In the genomic region with DNA sequence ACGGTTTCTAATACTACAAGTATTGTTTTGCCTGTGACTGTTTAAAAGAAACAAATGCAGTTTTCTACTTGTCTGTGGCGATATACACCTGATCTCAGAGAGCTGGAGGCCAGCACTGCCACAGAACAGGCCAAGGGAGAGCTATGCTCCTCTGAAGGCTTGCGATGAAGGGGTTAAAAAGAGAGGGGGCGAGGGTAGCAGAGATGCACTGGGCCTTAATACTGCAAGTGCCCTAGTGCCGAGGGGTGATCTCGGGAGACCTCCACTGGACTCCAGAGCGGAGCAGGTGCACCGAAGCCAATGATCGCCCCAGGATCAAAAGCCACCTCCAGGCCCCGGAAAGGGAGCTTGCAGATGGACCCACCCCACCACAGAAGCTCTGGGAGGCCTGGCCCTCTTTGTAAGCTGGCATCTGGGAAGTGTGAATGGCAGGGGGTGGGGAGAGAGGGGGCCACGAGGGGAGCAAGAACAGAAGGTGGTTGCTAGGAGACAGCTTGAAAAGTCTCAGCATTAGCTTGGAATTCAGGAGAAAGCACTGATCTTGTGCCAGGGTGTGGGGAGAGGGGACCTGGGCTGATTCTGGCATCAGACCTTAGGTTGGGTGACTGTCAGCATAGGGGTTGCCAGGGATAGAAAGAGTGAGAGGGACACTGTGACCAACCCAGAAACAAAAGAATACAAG, we compare ENCODE assay signal across 11 mouse cellular contexts. TPM values are rescaled to one million over a fixed set of nuclear protein-coding genes. Genes with fewer than 3 reads are reported as not detected.
A peak's percentile ranks its signal among the peaks of the same experiment; 100 is the strongest.
DNase-seq lines count a peak whose midpoint lies in the region; ATAC-seq and TF ChIP-seq lines count a peak whose summit lies in the region.
"Had no signal": no experiment of that assay in that cellular context is flagged by ENCODE, and none has a peak within 500 bp of the region (broad histone marks: within the 10 kb centered on the region; RNA-seq: fewer than 3 reads in every experiment).

No protein-coding gene starts in this region.

- H3K4me1 ChIP-seq in embryonic facial prominence, embryonic 14.5 days (ENCODE audit: control insufficient read depth, insufficient read depth, low read length): no peaks in the 10 kb centered on the region; the same call in 1 of the 2 replicates
- H3K4me1 ChIP-seq in hindbrain, postnatal 0 days (ENCODE audit: insufficient read depth, low read length): peaks cover 10% of the 10 kb centered on the region
- H3K4me1 ChIP-seq in midbrain, embryonic 14.5 days (ENCODE audit: control insufficient read depth, insufficient read depth, low read length): peaks cover 27% of the 10 kb centered on the region
- H3K4me1 ChIP-seq: limb, embryonic 15.5 days had no signal

- no peak overlapping the region for H3K4me2 ChIP-seq in embryonic facial prominence, embryonic 14.5 days (ENCODE audit: low read depth, low read length)
- H3K4me2 ChIP-seq in hindbrain, postnatal 0 days (ENCODE audit: low read depth, low read length): no peak overlapping the region
- 0 out of 2 replicates have a peak overlapping the region, but pooled peaks have one; percentile 10 for H3K4me2 ChIP-seq in midbrain, embryonic 14.5 days (ENCODE audit: low read length)
- H3K4me2 ChIP-seq: limb, embryonic 15.5 days had no signal

- WGBS in embryonic facial prominence, embryonic 14.5 days: 59% methylated on average over 11 of the region's 11 CpGs
- 13% methylated on average over 11 of the region's 11 CpGs for WGBS in hindbrain, postnatal 0 days
- 10% methylated on average over 11 of the region's 11 CpGs for WGBS in midbrain, embryonic 14.5 days

- peak; percentile 68 for ATAC-seq in embryonic facial prominence, embryonic 14.5 days (ENCODE audit: low read depth)
- peak; percentile 91 for ATAC-seq in hindbrain, postnatal 0 days
- peak; percentile 89 for ATAC-seq in midbrain, embryonic 14.5 days (ENCODE audit: low FRiP score, low TSS enrichment)
- no peak for ATAC-seq in megakaryocyte-erythroid progenitor cell, adult 5-6 weeks (replicated peaks; ENCODE audit: low FRiP score, low TSS enrichment, poor library complexity, severe bottlenecking)

- H3K9me3 ChIP-seq in embryonic facial prominence, embryonic 14.5 days (ENCODE audit: control insufficient read depth, low read length): no peaks in the 10 kb centered on the region
- no peaks in the 10 kb centered on the region for H3K9me3 ChIP-seq in hindbrain, postnatal 0 days (ENCODE audit: low read length)
- no peaks in the 10 kb centered on the region for H3K9me3 ChIP-seq in midbrain, embryonic 14.5 days (ENCODE audit: control insufficient read depth, low read length)
- H3K9me3 ChIP-seq: limb, embryonic 15.5 days had no signal

- TF ChIP-seq CTCF in hindbrain, postnatal 0 days (IDR thresholded peaks at IDR 0.05; ENCODE audit: low read depth): no peak

- H3K36me3 ChIP-seq in embryonic facial prominence, embryonic 14.5 days (ENCODE audit: control insufficient read depth, insufficient read depth, low read length): 0 out of 2 replicates have a peak, but pooled peaks cover 4% of the 10 kb centered on the region
- H3K36me3 ChIP-seq in hindbrain, postnatal 0 days (ENCODE audit: insufficient read depth, low read length): 0 out of 2 replicates have a peak, but pooled peaks cover 8% of the 10 kb centered on the region
- H3K36me3 ChIP-seq in midbrain, embryonic 14.5 days (ENCODE audit: control insufficient read depth, insufficient read depth, low read length): no peaks in the 10 kb centered on the region; the same call in none of the 2 replicates
- H3K36me3 ChIP-seq: limb, embryonic 15.5 days had no signal

- no peak overlapping the region for H3K4me3 ChIP-seq in embryonic facial prominence, embryonic 14.5 days (ENCODE audit: low read depth, low read length)
- no peak overlapping the region for H3K4me3 ChIP-seq in hindbrain, postnatal 0 days (ENCODE audit: low read length)
- H3K4me3 ChIP-seq in midbrain, embryonic 14.5 days (replicated peaks; ENCODE audit: low read depth, low read length): no peak overlapping the region
- H3K4me3 ChIP-seq: limb, embryonic 15.5 days had no signal

- H3K9ac ChIP-seq in embryonic facial prominence, embryonic 14.5 days (ENCODE audit: low read depth, low read length): no peak overlapping the region
- no peak overlapping the region; the same call in 1 of the 2 replicates for H3K9ac ChIP-seq in hindbrain, postnatal 0 days (replicated peaks; ENCODE audit: low read length)
- no peak overlapping the region for H3K9ac ChIP-seq in midbrain, embryonic 14.5 days (replicated peaks; ENCODE audit: low read length)
- H3K9ac ChIP-seq: limb, embryonic 15.5 days had no signal

- no peaks in the 10 kb centered on the region for H3K27me3 ChIP-seq in embryonic facial prominence, embryonic 14.5 days (replicated peaks; ENCODE audit: control insufficient read depth, insufficient read depth, low read length)
- H3K27me3 ChIP-seq in hindbrain, postnatal 0 days (ENCODE audit: insufficient read depth, low read length): no peaks in the 10 kb centered on the region
- no peaks in the 10 kb centered on the region for H3K27me3 ChIP-seq in midbrain, embryonic 14.5 days (ENCODE audit: control insufficient read depth, insufficient read depth, low read length)
- H3K27me3 ChIP-seq: limb, embryonic 15.5 days had no signal

- DNase-seq in Muller cell, postnatal 12 days (ENCODE audit: inconsistent ontology term): peak; percentile 82
- DNase-seq in embryonic facial prominence, embryonic 14.5 days (ENCODE audit: low spot score): peak; percentile 44
- DNase-seq in hindbrain, postnatal 0 days (ENCODE audit: low spot score): peak; percentile 90
- DNase-seq in midbrain, embryonic 14.5 days: peak; percentile 88
- no peak for DNase-seq in lung, postnatal 10 days
- DNase-seq in spleen, postnatal 10 days (ENCODE audit: low spot score in 2 of 2): no peak
- no peak for DNase-seq in thymus, postnatal 4 days
- DNase-seq: adrenal gland, postnatal 36 days; gastrocnemius, postnatal 36 days had no signal

- no peak overlapping the region; the same call in 1 of the 2 replicates for H3K27ac ChIP-seq in embryonic facial prominence, embryonic 14.5 days (replicated peaks; ENCODE audit: low read depth, low read length)
- peak overlapping the region; percentile 82 for H3K27ac ChIP-seq in hindbrain, postnatal 0 days
- peak overlapping the region; percentile 82 for H3K27ac ChIP-seq in midbrain, embryonic 14.5 days (replicated peaks; ENCODE audit: low read depth, low read length)
- H3K27ac ChIP-seq: limb, embryonic 15.5 days had no signal

RNA-seq across cellular contexts. Expression of a gene that starts 22.2 kb away (rescaled TPM):
- 85.9 and 93.8 TPM in 2 replicates for polyA plus RNA-seq in embryonic facial prominence, embryonic 14.5 days (2014; fragmentation: Nextera tagmentation; extraction: Ambion mirVana)
- 27.4 and 30.0 TPM in 2 replicates for total RNA-seq in hindbrain, postnatal 0 days (2014; rRNA removed)
- polyA plus RNA-seq in hindbrain, postnatal 0 days (2015; fragmentation: Nextera tagmentation; extraction: Ambion mirVana): 56.6 and 58.7 TPM in 2 replicates
- 72.0 and 73.1 TPM in 2 replicates for polyA plus RNA-seq in midbrain, embryonic 14.5 days (2014; fragmentation: Nextera tagmentation; extraction: Ambion mirVana)
- 99.7 and 111 TPM in 2 replicates for total RNA-seq in megakaryocyte-erythroid progenitor cell, adult 5-6 weeks (2014; fragmentation: Nextera tagmentation)
- 132 and 143 TPM in 2 replicates for total RNA-seq in megakaryocyte-erythroid progenitor cell, adult 5-6 weeks (2017)

RNA-seq across cellular contexts. Expression of a gene that starts 57.8 kb away (rescaled TPM):
- 0.58 and 1.1 TPM in 2 replicates for polyA plus RNA-seq in embryonic facial prominence, embryonic 14.5 days (2014; fragmentation: Nextera tagmentation; extraction: Ambion mirVana)
- 64.1 and 65.2 TPM in 2 replicates for total RNA-seq in hindbrain, postnatal 0 days (2014; rRNA removed)
- polyA plus RNA-seq in hindbrain, postnatal 0 days (2015; fragmentation: Nextera tagmentation; extraction: Ambion mirVana): 30.4 and 35.0 TPM in 2 replicates
- 24.7 and 34.8 TPM in 2 replicates for polyA plus RNA-seq in midbrain, embryonic 14.5 days (2014; fragmentation: Nextera tagmentation; extraction: Ambion mirVana)
- total RNA-seq in megakaryocyte-erythroid progenitor cell, adult 5-6 weeks (2014; fragmentation: Nextera tagmentation): not detected in 2 replicates
- not detected in 2 replicates for total RNA-seq in megakaryocyte-erythroid progenitor cell, adult 5-6 weeks (2017)
- total RNA-seq: gastrocnemius, postnatal 36 days had no signal

Comparison
In these comparisons a context has a peak if more than half of its experiments do, and no peak if none do; other contexts are left out.
1. DNase-seq: peak in Muller cell, postnatal 12 days (single experiment), embryonic facial prominence, embryonic 14.5 days (single experiment), hindbrain, postnatal 0 days (single experiment) and midbrain, embryonic 14.5 days (single experiment); none in lung, postnatal 10 days (single experiment), spleen, postnatal 10 days (0 of 2) and thymus, postnatal 4 days (single experiment).
2. RNA of a gene that starts 57.8 kb away (polyA plus RNA-seq): 30.4 to 35.0 TPM in hindbrain, postnatal 0 days and 24.7 to 34.8 TPM in midbrain, embryonic 14.5 days; 0.58 to 1.1 TPM in embryonic facial prominence, embryonic 14.5 days; every median in the first group is over 10 times any median in the second.